Mouse (Mus musculus): Measurements from ENCODE around the gene Scn4a.

- TF ChIP-seq GATA1 (IDR thresholded peaks at IDR 0.05; ENCODE audit: borderline replicate concordance, low read length) (no peak), FLI1 (IDR thresholded peaks at IDR 0.05; ENCODE audit: low read length) (no peak)
Measured at GRCm38 (mm10) chr11:106390757-106391156, 37.7 kb upstream of the Scn4a start.

All from megakaryocyte, embryonic 14.5 days (primary cell).